Mouse (Mus musculus): ENCODE data around the gene Cd84. TPM values are rescaled to one million over a fixed set of nuclear protein-coding genes. Genes with fewer than 3 reads are reported as not detected.

The Cd84 gene
- polyA plus RNA-seq, 1 experiment from 2014 or later = 2.1 TPM

Other genes starting within 250 kb of the Cd84 start
- gene Ly9, start 232.3 kb upstream of the Cd84 start, polyA plus RNA-seq (2015; fragmentation: Nextera tagmentation; extraction: Ambion mirVana) = 0.36 and 0.86 TPM in 2 replicates
- gene Slamf7, start 186.7 kb upstream of the Cd84 start, polyA plus RNA-seq (2015; fragmentation: Nextera tagmentation; extraction: Ambion mirVana) = 0.19 and 0.29 TPM in 2 replicates
- 2.9 and 5.1 TPM in 2 replicates for gene Cd48, start 157.7 kb upstream of the Cd84 start, polyA plus RNA-seq (2015; fragmentation: Nextera tagmentation; extraction: Ambion mirVana)
- 0.45 and 0.59 TPM in 2 replicates for gene Slamf1, start 72.6 kb upstream of the Cd84 start, polyA plus RNA-seq (2015; fragmentation: Nextera tagmentation; extraction: Ambion mirVana)
- gene Gm10521, start 56.0 kb downstream of the Cd84 start, polyA plus RNA-seq (2015; fragmentation: Nextera tagmentation; extraction: Ambion mirVana) = not detected in 2 replicates
- 0.81 and 2.9 TPM in 2 replicates for gene Slamf6, start 77.8 kb downstream of the Cd84 start, polyA plus RNA-seq (2015; fragmentation: Nextera tagmentation; extraction: Ambion mirVana)
- 11.5 and 14.1 TPM in 2 replicates for gene Vangl2, start 188.7 kb downstream of the Cd84 start, polyA plus RNA-seq (2015; fragmentation: Nextera tagmentation; extraction: Ambion mirVana)
- gene Nhlh1, start 217.9 kb downstream of the Cd84 start, polyA plus RNA-seq (2015; fragmentation: Nextera tagmentation; extraction: Ambion mirVana) = not detected in 2 replicates
- gene Copa, start 242.8 kb downstream of the Cd84 start, polyA plus RNA-seq (2015; fragmentation: Nextera tagmentation; extraction: Ambion mirVana) = 229 and 235 TPM in 2 replicates
- gene Ncstn, start 243.1 kb downstream of the Cd84 start, polyA plus RNA-seq (2015; fragmentation: Nextera tagmentation; extraction: Ambion mirVana) = 131 and 132 TPM in 2 replicates